Mouse (Mus musculus) spleen, embryonic (tissue): ENCODE results near the gene Myo1b.

Source experiments
- CTCF ChIA-PET: fragments of 350-600 bp; sonication (Branson Sonifier 250); formaldehyde crosslinking; loops from one replicate; lab custom pipeline; 2022; lab: Charles Lee

Gene Myo1b

GRCm38 (mm10) chr1:51739252-51739852 is 176.5 kb downstream of the Myo1b start:
- CTCF ChIA-PET, result no interaction called here

GRCm38 (mm10) chr1:51736822-51737221 is 179.0 kb downstream of the Myo1b start:
- CTCF ChIA-PET, result no interaction called here

GRCm38 (mm10) chr1:51734721-51735120 is 181.2 kb downstream of the Myo1b start:
- CTCF ChIA-PET, result no interaction called here

- CTCF ChIA-PET, result no interaction called here
Observed at GRCm38 (mm10) chr1:51729407-51729806, 186.5 kb downstream of the Myo1b start.

GRCm38 (mm10) chr1:51728816-51729215 is 187.1 kb downstream of the Myo1b start:
- CTCF ChIA-PET, result no interaction called here

GRCm38 (mm10) chr1:51719897-51720673 is 195.8 kb downstream of the Myo1b start:
- CTCF ChIA-PET, result no interaction called here

- CTCF ChIA-PET, result interaction anchor here (0.7 kb wide), 1 partner anchor 121 kb away, joined by 3 read pairs; no protein-coding TSS in a partner anchor
Observed at GRCm38 (mm10) chr1:51710831-51711230, 205.0 kb downstream of the Myo1b start.

- CTCF ChIA-PET, result no interaction called here
Observed at GRCm38 (mm10) chr1:51706106-51706505, 209.8 kb downstream of the Myo1b start.

GRCm38 (mm10) chr1:51704610-51705009 is 211.3 kb downstream of the Myo1b start:
- CTCF ChIA-PET, result no interaction called here
